Mouse (Mus musculus) embryonic fibroblast, embryonic 13.5 days (primary cell): ENCODE measurements around the gene Accs. TPM values are rescaled to one million over a fixed set of nuclear protein-coding genes. Genes with fewer than 3 reads are reported as not detected.

ENCODE experiments used
- H3K27ac ChIP-seq: 2 replicates; pipeline ENCODE4 v1.5.1; 2012; ENCODE audit warnings: low read length, control low read depth, inconsistent platforms; ENCODE audit not compliant: insufficient read depth
- H3K4me1 ChIP-seq: 2 replicates; pipeline ENCODE4 v1.6.1; 2011; ENCODE audit warnings: low read length; ENCODE audit not compliant: control insufficient read depth, insufficient read depth
- H3K4me3 ChIP-seq: 2 replicates; pipeline ENCODE4 v1.5.1; 2011; ENCODE audit warnings: mild to moderate bottlenecking, control low read depth, low read length; ENCODE audit not compliant: insufficient read depth
- CTCF ChIP-seq: IDR thresholded peaks from 2 replicates; pipeline ENCODE4 v1.5.1; 2011; ENCODE audit warnings: mild to moderate bottlenecking, control low read depth, low read length, moderate library complexity, borderline replicate concordance; ENCODE audit not compliant: insufficient read depth
- POLR2A ChIP-seq: IDR thresholded peaks from 2 replicates; pipeline ENCODE4 v1.6.1; 2011; ENCODE audit warnings: low read depth, mild to moderate bottlenecking, control low read depth, low read length, moderate library complexity
- polyA plus RNA-seq: library from polyadenylated mRNA; stranded (reverse); fragments of >200 nt; gene quantifications from 2 replicates; pipeline ENCODE4 v1.2.4, GENCODE M21; 2011; ENCODE audit warnings: low read depth; ENCODE audit not compliant: missing spikeins, insufficient read length

Accs gene
- polyA plus RNA-seq, 1 experiment = 8.1 TPM

- Histone ChIP-seq H3K27ac (no peak overlapping the region), H3K4me3 (no peak overlapping the region)
- TF ChIP-seq CTCF (no peak), POLR2A (no peak)
These were observed 31.2 kb upstream of the Accs start for GRCm38 (mm10) chr2:93880981-93881380.

GRCm38 (mm10) chr2:93880450-93880849 is 30.7 kb upstream of the Accs start:
- no peak overlapping the region for H3K4me3 ChIP-seq
- no peaks in the 10 kb centered on the region; the same call in 1 of the 2 replicates for H3K4me1 ChIP-seq
- no peak overlapping the region for H3K27ac ChIP-seq
- TF ChIP-seq CTCF (no peak), POLR2A (no peak)

More at GRCm38 (mm10) chr2:93880981-93881380, 31.2 kb upstream of the Accs start:
- H3K4me1 ChIP-seq = no peaks in the 10 kb centered on the region; the same call in 1 of the 2 replicates

GRCm38 (mm10) chr2:93877005-93877404 is 27.3 kb upstream of the Accs start:
- TF ChIP-seq CTCF (no peak), POLR2A (no peak)

DNA sequence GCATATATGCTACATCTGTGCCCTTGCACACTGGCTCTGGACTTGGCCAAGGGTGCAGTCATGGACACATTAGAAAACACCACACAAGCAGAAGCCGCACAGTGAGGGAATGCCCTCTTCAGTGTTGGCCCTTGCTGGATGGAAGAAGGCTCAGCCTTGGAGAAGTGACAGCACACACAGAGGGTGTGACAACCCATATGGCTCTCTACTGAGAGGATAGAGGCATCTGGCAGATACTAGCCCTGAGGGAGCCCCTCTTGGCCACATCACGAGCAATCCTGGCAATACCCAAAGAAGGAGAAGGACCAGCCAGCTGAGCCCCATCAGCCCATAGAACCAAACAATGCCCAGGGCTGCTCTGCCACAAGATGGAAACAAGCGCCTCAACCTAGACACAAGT is 24.9 kb upstream of the Accs start:
- Histone ChIP-seq H3K4me3 (no peak overlapping the region), H3K27ac (no peak overlapping the region), H3K4me1 (no peaks in the 10 kb centered on the region)
- no peak for TF ChIP-seq POLR2A
- no peak for TF ChIP-seq CTCF

More at GRCm38 (mm10) chr2:93877005-93877404, 27.3 kb upstream of the Accs start:
- Histone ChIP-seq H3K27ac (no peak overlapping the region), H3K4me3 (no peak overlapping the region), H3K4me1 (no peaks in the 10 kb centered on the region; the same call in 1 of the 2 replicates)

- H3K27ac ChIP-seq = no peak overlapping the region
- H3K4me3 ChIP-seq = no peak overlapping the region
These were observed 24.4 kb upstream of the Accs start for GRCm38 (mm10) chr2:93874227-93874514.

DNA sequence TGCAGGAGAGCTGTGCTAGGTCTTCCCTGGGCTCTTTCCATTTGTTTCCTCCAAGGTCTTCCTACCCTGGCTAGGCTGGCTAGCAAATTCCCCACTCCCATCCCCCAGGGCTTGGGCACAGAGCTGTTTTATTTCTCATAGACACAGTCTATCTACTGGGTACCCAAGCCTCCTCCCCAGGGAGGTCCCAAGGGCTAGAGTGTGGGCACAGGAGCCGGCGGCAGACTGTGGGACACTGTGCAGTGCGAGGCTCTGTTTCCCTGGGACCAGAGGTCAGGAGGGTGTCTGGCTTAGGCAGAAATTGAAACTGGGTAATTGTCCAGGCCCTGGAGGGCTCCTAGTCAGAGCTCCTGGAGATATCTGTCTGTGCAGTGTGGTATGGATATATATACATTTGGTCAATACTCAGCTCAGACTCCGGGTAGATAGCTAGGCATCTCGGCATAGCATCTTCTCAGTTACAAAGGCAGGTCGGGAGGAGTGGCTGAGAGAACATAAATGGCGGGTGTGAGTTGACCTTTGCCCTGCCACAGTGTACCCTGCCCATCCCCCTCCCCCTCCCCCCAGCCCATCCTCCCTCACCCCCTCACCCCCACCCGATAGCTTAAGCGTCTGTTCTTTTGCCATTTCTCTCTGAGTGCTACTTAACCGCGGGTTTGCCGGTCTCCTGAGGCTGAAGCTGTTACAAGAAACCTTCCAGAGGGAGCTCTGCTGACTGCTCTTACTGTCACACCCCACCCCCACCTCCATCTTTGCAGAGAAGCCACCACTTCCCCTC is 23.9 kb upstream of the Accs start:
- H3K4me3 ChIP-seq = no peak overlapping the region
- H3K27ac ChIP-seq = no peak overlapping the region
- no peaks in the 10 kb centered on the region for H3K4me1 ChIP-seq
- no peak for TF ChIP-seq POLR2A
- no peak for TF ChIP-seq CTCF

More at GRCm38 (mm10) chr2:93874227-93874514, 24.4 kb upstream of the Accs start:
- TF ChIP-seq POLR2A (no peak), CTCF (no peak)
- no peaks in the 10 kb centered on the region for H3K4me1 ChIP-seq

- no peaks in the 10 kb centered on the region for H3K4me1 ChIP-seq
- TF ChIP-seq CTCF (no peak), POLR2A (no peak)
- no peak overlapping the region for H3K4me3 ChIP-seq
- no peak overlapping the region for H3K27ac ChIP-seq
These were observed 22.5 kb upstream of the Accs start for GRCm38 (mm10) chr2:93872257-93872656.

DNA sequence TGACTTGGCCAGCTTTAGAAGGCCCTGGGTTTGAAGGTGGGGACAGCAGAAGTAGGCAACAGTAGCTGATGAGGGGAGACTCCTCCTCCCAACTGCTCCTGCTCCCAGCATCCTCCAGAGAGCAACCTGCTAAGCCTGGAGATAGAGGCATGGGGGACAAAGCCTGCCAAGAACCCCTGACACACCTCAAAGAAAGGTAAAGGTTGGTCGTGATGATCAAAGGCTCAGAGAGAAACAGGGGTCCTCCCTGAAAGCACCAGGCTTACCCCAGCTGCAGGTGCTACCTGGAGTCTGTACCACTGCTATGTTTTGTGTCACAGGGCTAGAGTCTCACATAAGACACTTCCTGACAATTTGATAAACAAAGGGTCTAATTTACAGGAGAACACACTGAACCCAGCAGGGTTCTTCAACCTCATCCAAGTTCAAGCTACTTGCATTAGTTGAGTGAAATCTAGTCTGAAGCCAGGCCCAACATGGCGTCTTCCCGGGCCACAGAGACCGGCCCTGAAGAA is 21.7 kb upstream of the Accs start:
- TF ChIP-seq CTCF (no peak), POLR2A (no peak)
- Histone ChIP-seq H3K27ac (no peak overlapping the region), H3K4me3 (no peak overlapping the region), H3K4me1 (no peaks in the 10 kb centered on the region)

DNA sequence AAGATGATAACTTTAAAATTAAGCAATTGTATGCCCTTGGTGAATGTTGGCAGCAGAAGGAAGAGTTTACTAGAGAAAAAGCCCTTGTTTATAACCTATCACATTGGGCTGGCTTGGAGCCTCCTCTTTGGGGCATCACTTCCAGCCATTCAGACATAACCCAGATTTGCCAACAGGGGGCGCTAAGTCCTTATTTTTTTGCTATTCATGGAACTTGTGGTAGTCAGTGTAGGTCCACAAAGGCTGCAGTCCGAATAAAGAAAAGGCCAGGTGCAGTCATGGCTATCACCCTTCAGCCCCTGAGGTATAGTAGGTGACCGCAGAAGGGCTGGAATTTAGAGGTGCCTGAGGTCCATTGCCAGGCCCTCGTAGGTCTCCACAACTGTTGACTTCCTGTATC is 21.1 kb upstream of the Accs start:
- TF ChIP-seq POLR2A = no peak
- no peak for TF ChIP-seq CTCF
- no peak overlapping the region for H3K4me3 ChIP-seq
- no peaks in the 10 kb centered on the region for H3K4me1 ChIP-seq
- no peak overlapping the region for H3K27ac ChIP-seq

GRCm38 (mm10) chr2:93869107-93869600 is 19.4 kb upstream of the Accs start, which contains the start of gene Accsl:
Accsl (minus strand) TSS chr2:93869157.
- no peak for TF ChIP-seq POLR2A
- no peak for TF ChIP-seq CTCF
- Histone ChIP-seq H3K4me1 (no peaks in the 10 kb centered on the region), H3K27ac (no peak within 1 kb of the TSS), H3K4me3 (no peak within 1 kb of the TSS)
